Mouse (Mus musculus) neural tube, embryonic 11.5 days (tissue): Measurements from ENCODE around the gene Gm21731. TPM values are rescaled to one million over a fixed set of nuclear protein-coding genes. Genes with fewer than 3 reads are reported as not detected.
A peak's percentile ranks its signal among the peaks of the same experiment; 100 is the strongest.
"Not testable (repeated sequence)": the region's sequence is repeated elsewhere in the genome, so short reads cannot be mapped to it uniquely, and the experiment has no call there.

Experiments used
- ATAC-seq: fragments of 200-750 bp; cut with Nextera tagmentation; 2 replicates; pipeline ENCODE4 v1.8.0; 2017; ENCODE audit warnings: moderate number of reproducible peaks, mild to moderate bottlenecking, moderate TSS enrichment, moderate library complexity; ENCODE audit not compliant: insufficient read depth, low FRiP score, low TSS enrichment
- DNase-seq: peaks from one replicate; pipeline ENCODE4 v3.0.0-alpha.2; 2015; ENCODE audit warnings: low spot score
- H3K27ac ChIP-seq: fragments of 300-500 bp; sonication (generic); 2 replicates; pipeline ENCODE4 v1.5.1; 2014; ENCODE audit warnings: low read depth, mild to moderate bottlenecking, low read length
- H3K27me3 ChIP-seq: fragments of 300-500 bp; sonication (generic); 2 replicates; pipeline ENCODE4 v1.6.1; 2014; ENCODE audit warnings: mild to moderate bottlenecking, low read length, mixed read lengths; ENCODE audit not compliant: control insufficient read depth, insufficient read depth
- H3K36me3 ChIP-seq: fragments of 300-500 bp; sonication (generic); 2 replicates; pipeline ENCODE4 v1.6.1; 2014; ENCODE audit warnings: mild to moderate bottlenecking, low read length, moderate library complexity, mixed read lengths; ENCODE audit not compliant: control insufficient read depth, insufficient read depth
- H3K4me1 ChIP-seq: fragments of 300-500 bp; sonication (generic); 2 replicates; pipeline ENCODE4 v1.6.1; 2014; ENCODE audit warnings: low read length, mixed read lengths; ENCODE audit not compliant: control insufficient read depth, insufficient read depth
- H3K4me2 ChIP-seq: fragments of 300-500 bp; sonication (generic); 2 replicates; pipeline ENCODE4 v1.6.1; 2014; ENCODE audit warnings: low read depth, mild to moderate bottlenecking, moderate library complexity
- H3K4me3 ChIP-seq: fragments of 300-500 bp; sonication (generic); 2 replicates; pipeline ENCODE4 v1.5.1; 2014; ENCODE audit warnings: low read depth, low read length
- H3K9ac ChIP-seq: fragments of 300-500 bp; sonication (generic); 2 replicates; pipeline ENCODE4 v1.6.1; 2014; ENCODE audit warnings: mild to moderate bottlenecking, low read length
- H3K9me3 ChIP-seq: fragments of 300-500 bp; sonication (generic); 2 replicates; pipeline ENCODE4 v1.6.1; 2016; ENCODE audit warnings: low read length; ENCODE audit not compliant: control insufficient read depth
- WGBS: fragments of 180-500 bp; shearing (Covaris S2); extraction: QIAGEN DNeasy Blood & Tissue Kit; methylation state at CpG from one replicate; pipeline ENCODE4 v1.1.7; 2014; 5-methylcytosine and 5-hydroxymethylcytosine counted together
- polyA plus RNA-seq: library from polyadenylated mRNA; unstranded; fragments of >200 nt; fragmentation: Nextera tagmentation; extraction: Ambion mirVana; gene quantifications from 2 replicates; pipeline ENCODE4 v1.2.1, GENCODE M21; 2014

The Gm21731 gene
- not detected in 2 replicates for polyA plus RNA-seq

DNA sequence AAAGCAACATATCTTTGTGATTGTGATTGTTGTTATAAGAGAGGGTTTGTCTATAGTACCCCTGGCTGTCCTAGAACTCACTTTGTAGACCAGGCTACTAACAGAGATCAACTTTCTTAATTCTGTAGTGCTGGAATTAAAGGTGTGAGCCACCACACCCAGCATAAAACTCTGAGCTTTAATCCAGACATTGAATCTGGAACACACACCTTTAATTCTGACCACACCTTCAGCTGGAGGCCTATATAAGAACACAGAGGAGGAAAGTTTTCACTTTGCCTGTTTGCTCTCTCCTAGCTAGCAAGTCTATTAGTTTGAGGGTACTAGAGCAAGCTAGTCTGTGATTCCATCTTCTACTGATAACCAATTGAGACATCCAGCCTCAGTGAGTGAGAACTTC, at the start of gene Gm21731:
Gm21731 (plus strand) TSS at position 301 of the 400 bp plus-strand sequence.
- H3K4me1 ChIP-seq, ATAC-seq, H3K9ac ChIP-seq, H3K36me3 ChIP-seq, H3K27ac ChIP-seq, H3K4me3 ChIP-seq, DNase-seq, H3K9me3 ChIP-seq, H3K4me2 ChIP-seq, H3K27me3 ChIP-seq: not testable (repeated sequence)

DNA sequence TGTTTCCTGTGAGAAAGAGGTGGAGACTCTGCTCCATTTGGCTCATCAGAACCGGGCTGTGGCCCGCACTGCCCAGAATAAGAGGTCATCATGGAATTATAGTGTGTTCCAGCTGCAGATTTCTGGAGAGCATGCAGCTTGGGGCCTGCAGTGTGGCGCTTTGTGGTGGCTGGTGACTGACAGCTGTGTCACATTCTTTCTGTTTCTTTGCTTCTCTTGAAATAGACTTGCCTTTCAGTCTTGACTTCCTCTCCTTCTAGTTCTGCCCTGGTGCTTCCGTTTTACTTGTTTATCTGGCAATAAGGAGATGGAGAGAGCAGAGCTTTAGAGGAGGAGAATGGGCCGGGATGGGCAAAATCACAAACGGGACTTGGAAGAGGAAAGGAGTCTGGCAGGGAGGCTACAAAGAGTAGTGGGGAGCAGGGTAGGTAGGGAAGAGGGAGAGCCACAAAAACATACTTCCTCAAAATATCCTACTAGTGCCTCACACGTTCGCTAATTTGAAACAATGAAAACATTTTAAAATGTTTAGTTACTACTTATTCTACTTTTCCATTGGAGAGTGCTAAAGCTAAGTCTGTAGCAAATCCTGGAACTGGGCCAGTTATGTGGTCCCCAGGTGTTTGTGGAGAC, 42.6 kb upstream of the Gm21731 start:
- not testable (repeated sequence) for H3K27me3 ChIP-seq, H3K4me2 ChIP-seq, H3K9me3 ChIP-seq, H3K9ac ChIP-seq, H3K36me3 ChIP-seq, H3K27ac ChIP-seq, DNase-seq, H3K4me1 ChIP-seq, H3K4me3 ChIP-seq, ATAC-seq
- 80% methylated on average over 6 of the region's 8 CpGs for WGBS

DNA sequence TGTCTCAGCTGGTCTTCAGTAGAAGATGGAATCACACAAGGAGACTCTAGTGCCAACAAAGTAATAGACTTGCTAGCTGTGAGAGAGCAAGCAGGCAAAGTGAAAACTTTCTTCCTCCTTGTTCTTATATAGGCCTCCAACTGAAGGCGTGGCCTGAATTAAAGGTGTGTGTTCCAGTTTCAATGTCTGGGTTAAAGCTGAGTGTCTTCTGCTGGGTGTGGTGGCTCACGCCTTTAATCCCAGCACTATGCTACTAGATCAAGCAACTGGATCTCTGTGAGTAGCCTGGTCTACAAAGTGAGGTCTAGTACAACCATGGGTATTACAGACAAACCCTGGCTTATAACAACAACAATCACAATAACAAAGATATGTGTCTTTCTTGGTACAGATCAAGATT, 23.1 kb upstream of the Gm21731 start, which contains the start of gene Gm21762:
Gm21762 (minus strand) TSS at position 101 of the 400 bp plus-strand sequence.
- WGBS = no CpG with 5 or more reads among the region's 2 CpGs
- H3K4me2 ChIP-seq = not testable (repeated sequence)

GRCm38 (mm10) chr13:120220922-120221321, 18.0 kb upstream of the Gm21731 start:
- not testable (repeated sequence) for H3K9ac ChIP-seq, H3K27ac ChIP-seq, H3K9me3 ChIP-seq, H3K27me3 ChIP-seq, H3K4me1 ChIP-seq, H3K4me3 ChIP-seq, H3K4me2 ChIP-seq, H3K36me3 ChIP-seq, DNase-seq, ATAC-seq
- 71% methylated on average over 5 of the region's 5 CpGs for WGBS

More for the DNA sequence above, 23.1 kb upstream of the Gm21731 start, which contains the start of gene Gm21762:
- H3K27ac ChIP-seq, H3K36me3 ChIP-seq, DNase-seq, H3K4me1 ChIP-seq, ATAC-seq, H3K9ac ChIP-seq, H3K27me3 ChIP-seq, H3K9me3 ChIP-seq, H3K4me3 ChIP-seq: not testable (repeated sequence)

- H3K9ac ChIP-seq, H3K4me1 ChIP-seq, ATAC-seq: not testable (repeated sequence)
Measured at GRCm38 (mm10) chr13:120223012-120223659, 15.8 kb upstream of the Gm21731 start.

DNA sequence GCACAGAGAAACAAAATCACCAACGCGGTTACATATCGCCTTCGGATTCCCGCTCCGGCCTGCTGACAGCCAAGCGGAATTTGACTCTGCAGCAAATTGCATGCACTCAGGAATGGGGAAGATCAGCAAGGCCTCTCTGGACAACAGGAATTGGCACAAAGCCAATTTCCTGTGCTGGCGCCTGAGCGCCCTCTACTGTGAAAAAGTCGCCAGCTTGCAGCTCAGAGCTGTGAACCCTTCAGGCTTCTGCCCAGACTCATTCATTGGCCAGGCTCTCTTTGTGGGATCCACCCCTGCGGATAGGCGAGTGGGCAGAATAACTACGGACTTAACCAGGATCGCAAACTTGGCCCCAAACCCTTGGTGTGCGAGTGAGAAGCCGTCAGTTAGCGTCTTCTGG, 7.1 kb upstream of the Gm21731 start:
- not testable (repeated sequence) for H3K9ac ChIP-seq, DNase-seq, H3K4me1 ChIP-seq, H3K27ac ChIP-seq, H3K27me3 ChIP-seq, H3K9me3 ChIP-seq, H3K4me3 ChIP-seq, H3K4me2 ChIP-seq, H3K36me3 ChIP-seq
- ATAC-seq = peak; percentile 69; the same call in 1 of the 2 replicates
- WGBS = 99% methylated on average over 15 of the region's 17 CpGs

More at GRCm38 (mm10) chr13:120223012-120223659, 15.8 kb upstream of the Gm21731 start:
- 96% methylated on average over 16 of the region's 25 CpGs for WGBS
- H3K4me2 ChIP-seq, H3K9me3 ChIP-seq, H3K27ac ChIP-seq, H3K4me3 ChIP-seq, DNase-seq, H3K27me3 ChIP-seq, H3K36me3 ChIP-seq: not testable (repeated sequence)

- H3K4me1 ChIP-seq, H3K4me2 ChIP-seq, H3K4me3 ChIP-seq, H3K27ac ChIP-seq, ATAC-seq, H3K36me3 ChIP-seq, H3K9ac ChIP-seq, H3K27me3 ChIP-seq, H3K9me3 ChIP-seq, DNase-seq: not testable (repeated sequence)
- 76% methylated on average over 12 of the region's 25 CpGs for WGBS
Measured at GRCm38 (mm10) chr13:120232447-120233049, 6.4 kb upstream of the Gm21731 start.

DNA sequence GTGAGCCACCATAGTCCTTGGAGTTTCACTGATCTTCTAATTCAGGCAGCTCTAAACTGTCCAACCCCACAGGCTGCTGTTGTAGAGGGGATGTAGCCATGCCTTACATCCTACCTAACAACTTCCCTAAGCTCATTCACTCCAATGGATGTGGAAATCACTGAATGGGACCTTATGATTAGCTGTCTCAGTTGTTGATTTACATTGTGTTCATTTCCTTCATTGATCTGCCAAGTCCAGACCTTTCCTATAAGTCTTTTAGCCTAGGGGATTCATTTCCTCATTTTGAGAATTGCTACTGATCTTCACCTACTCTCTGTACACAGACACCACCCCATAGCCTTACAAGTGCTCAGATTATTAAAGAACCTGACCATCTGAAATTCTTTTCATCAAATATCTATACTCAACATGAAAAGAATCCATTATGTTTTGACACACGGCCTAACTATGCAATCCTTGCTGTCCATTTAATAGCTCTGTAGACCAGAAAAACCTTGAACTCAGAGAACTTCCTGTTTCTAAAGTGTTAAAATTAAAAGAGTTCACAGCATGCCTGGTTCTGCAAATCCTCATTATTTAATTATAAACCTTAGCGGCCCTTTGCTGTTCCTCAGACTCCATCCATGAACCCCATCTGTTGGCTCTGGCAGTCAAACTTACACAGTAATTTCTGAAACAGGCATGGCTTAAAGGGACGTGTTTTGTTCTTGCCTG, 12.5 kb downstream of the Gm21731 start:
- not testable (repeated sequence) for H3K9me3 ChIP-seq, H3K4me1 ChIP-seq, ATAC-seq, H3K36me3 ChIP-seq, DNase-seq, H3K9ac ChIP-seq, H3K4me2 ChIP-seq, H3K27me3 ChIP-seq, H3K27ac ChIP-seq, H3K4me3 ChIP-seq
- 93% methylated on average over 2 of the region's 3 CpGs for WGBS
